Comparison of ENCODE assay signal across 27 mouse cellular contexts in genomic region chr11:79731476-79731875, GRCm38 (mm10).
A peak's percentile ranks its signal among the peaks of the same experiment; 100 is the strongest.
DNase-seq lines count a peak whose midpoint lies in the region; ATAC-seq and TF ChIP-seq lines count a peak whose summit lies in the region.
"Had no signal": no experiment of that assay in that cellular context is flagged by ENCODE, and none has a peak within 500 bp of the region (broad histone marks: within the 10 kb centered on the region; RNA-seq: fewer than 3 reads in every experiment).

No protein-coding gene starts in this region.

- intact Hi-C loops in heart, adult 2 months (cut with DNase I), result no loop called here

- ATAC-seq in erythroid progenitor cell, adult 5-6 weeks (replicated peaks; ENCODE audit: low FRiP score, poor library complexity, severe bottlenecking), result no peak
- ATAC-seq in hindbrain, embryonic 13.5 days (ENCODE audit: low FRiP score), result no peak
- ATAC-seq: activated CD4-positive, CD25-positive, alpha-beta regulatory T cell, adult 4 months; CD4-positive, CD25-positive, alpha-beta regulatory T cell, adult 4 months; forebrain, embryonic 14.5 days; forebrain, embryonic 16.5 days; Patski had no signal

- no peak overlapping the region for H3K4me3 ChIP-seq in heart, adult 2 months
- no peak overlapping the region for H3K4me3 ChIP-seq in hindbrain, embryonic 13.5 days
- H3K4me3 ChIP-seq: embryonic facial prominence, embryonic 10.5 days; embryonic facial prominence, embryonic 12.5 days; forebrain, embryonic 10.5 days; forebrain, embryonic 12.5 days had no signal

- no peak overlapping the region for H3K27ac ChIP-seq in heart, adult 2 months
- no peak overlapping the region for H3K27ac ChIP-seq in hindbrain, embryonic 13.5 days
- H3K27ac ChIP-seq: embryonic facial prominence, embryonic 10.5 days; embryonic facial prominence, embryonic 12.5 days; forebrain, embryonic 10.5 days; forebrain, embryonic 12.5 days had no signal

- no peak overlapping the region for H3K4me2 ChIP-seq in hindbrain, embryonic 13.5 days
- H3K4me2 ChIP-seq: embryonic facial prominence, embryonic 12.5 days; forebrain, embryonic 12.5 days had no signal

- TF ChIP-seq EP300 in heart, adult 2 months (IDR thresholded peaks at IDR 0.05; ENCODE audit: insufficient read depth, low read depth, low read length), result no peak

- no peaks in the 10 kb centered on the region for H3K79me2 ChIP-seq in heart, adult 2 months (replicated peaks; ENCODE audit: control insufficient read depth, insufficient read depth, low read length)

- no peak for TF ChIP-seq POLR2A in heart, adult 2 months (IDR thresholded peaks at IDR 0.05; ENCODE audit: insufficient read depth, low read depth, low read length)

- 78% methylated on average over 5 of the region's 5 CpGs for WGBS in heart, adult 2 months
- WGBS in hindbrain, embryonic 13.5 days, result 89% methylated on average over 5 of the region's 5 CpGs

- H3K9me3 ChIP-seq in hindbrain, embryonic 13.5 days, result no peaks in the 10 kb centered on the region
- H3K9me3 ChIP-seq: embryonic facial prominence, embryonic 10.5 days; embryonic facial prominence, embryonic 12.5 days; forebrain, embryonic 10.5 days; forebrain, embryonic 12.5 days; G1E had no signal

- no peaks in the 10 kb centered on the region for H3K27me3 ChIP-seq in heart, adult 2 months (ENCODE audit: control insufficient read depth, insufficient read depth, low read length)
- no peaks in the 10 kb centered on the region for H3K27me3 ChIP-seq in hindbrain, embryonic 13.5 days
- H3K27me3 ChIP-seq: CH12.LX; embryonic facial prominence, embryonic 12.5 days; forebrain, embryonic 12.5 days; Patski had no signal

- H3K4me1 ChIP-seq in heart, adult 2 months (ENCODE audit: control insufficient read depth, insufficient read depth, low read length), result peaks cover 11% of the 10 kb centered on the region
- peaks cover 10% of the 10 kb centered on the region for H3K4me1 ChIP-seq in hindbrain, embryonic 13.5 days (replicated peaks)

- H3K9ac ChIP-seq in heart, adult 2 months (ENCODE audit: low read depth, low read length), result no peak overlapping the region
- no peak overlapping the region for H3K9ac ChIP-seq in hindbrain, embryonic 13.5 days
- H3K9ac ChIP-seq: embryonic facial prominence, embryonic 12.5 days; forebrain, embryonic 12.5 days had no signal

- TF ChIP-seq CTCF in heart, adult 2 months (IDR thresholded peaks at IDR 0.05), result no peak

- no peaks in the 10 kb centered on the region for H3K36me3 ChIP-seq in heart, adult 2 months (ENCODE audit: control insufficient read depth, insufficient read depth, low read length)
- H3K36me3 ChIP-seq in hindbrain, embryonic 13.5 days, result no peaks in the 10 kb centered on the region
- H3K36me3 ChIP-seq: embryonic facial prominence, embryonic 10.5 days; embryonic facial prominence, embryonic 12.5 days; forebrain, embryonic 10.5 days; forebrain, embryonic 12.5 days; G1E had no signal

- peak; percentile 62 for DNase-seq in heart, adult 11 months
- DNase-seq in heart, adult 2 months, result no peak
- peak; percentile 74 for DNase-seq in ES-CJ7 (ENCODE audit: low read depth, low spot score)
- peak; percentile 94 for DNase-seq in R1 (ENCODE audit: low read depth, low spot score)
- DNase-seq in kidney, adult 11 months, result no peak
- DNase-seq: adrenal gland, adult 2 months; adrenal gland, postnatal 10 days; adrenal gland, postnatal 36 days; B cell, adult 2 months; cerebellum, adult 11-12 months; cerebellum, adult 2 months; cerebellum, adult 9-10 months; cerebellum, postnatal 10 days; cerebellum, postnatal 25 days had no signal

Comparison
In these comparisons a context has a peak if more than half of its experiments do, and no peak if none do; other contexts are left out.
1. DNase-seq: peak in heart, adult 11 months (single experiment), ES-CJ7 (single experiment) and R1 (single experiment); none in heart, adult 2 months (0 of 2) and kidney, adult 11 months (single experiment).